Comparison of ENCODE assay signal across 9 mouse cellular contexts in genomic region chr9:58442105-58443010, GRCm38 (mm10). TPM values are rescaled to one million over a fixed set of nuclear protein-coding genes. Genes with fewer than 3 reads are reported as not detected.
A peak's percentile ranks its signal among the peaks of the same experiment; 100 is the strongest.
DNase-seq lines count a peak whose midpoint lies in the region; ATAC-seq and TF ChIP-seq lines count a peak whose summit lies in the region.
"Had no signal": no experiment of that assay in that cellular context is flagged by ENCODE, and none has a peak within 500 bp of the region (broad histone marks: within the 10 kb centered on the region; RNA-seq: fewer than 3 reads in every experiment).

No protein-coding gene starts in this region.

- peak; percentile 74 for ATAC-seq in frontal cortex, adult (ENCODE audit: low TSS enrichment)
- no peak for ATAC-seq in midbrain, embryonic 11.5 days (ENCODE audit: low FRiP score)
- peak; percentile 72; the same call in 1 of the 2 replicates for ATAC-seq in intestine, embryonic 15.5 days
- peak; percentile 40; the same call in 1 of the 2 replicates for ATAC-seq in stomach, postnatal 0 days (ENCODE audit: low FRiP score, low TSS enrichment)

- H3K4me1 ChIP-seq in midbrain, embryonic 10.5 days: peaks cover 43% of the 10 kb centered on the region
- no peaks in the 10 kb centered on the region; the same call in 1 of the 2 replicates for H3K4me1 ChIP-seq in midbrain, embryonic 11.5 days (ENCODE audit: control insufficient read depth, insufficient read depth, low read length)
- H3K4me1 ChIP-seq in intestine, embryonic 15.5 days (replicated peaks): 0 out of 2 replicates have a peak, but pooled peaks cover 7% of the 10 kb centered on the region
- peaks cover 7% of the 10 kb centered on the region; the same call in 1 of the 2 replicates for H3K4me1 ChIP-seq in stomach, postnatal 0 days (replicated peaks; ENCODE audit: control insufficient read depth, insufficient read depth)

- TF ChIP-seq CTCF in stomach, postnatal 0 days (IDR thresholded peaks at IDR 0.05; ENCODE audit: low read depth): no peak

- H3K9ac ChIP-seq in midbrain, embryonic 11.5 days (ENCODE audit: low read length): no peak overlapping the region
- no peak overlapping the region for H3K9ac ChIP-seq in intestine, embryonic 15.5 days
- no peak overlapping the region; the same call in 1 of the 2 replicates for H3K9ac ChIP-seq in stomach, postnatal 0 days (ENCODE audit: low read length)

- no peak for TF ChIP-seq EP300 in stomach, postnatal 0 days (optimal IDR thresholded peaks at IDR 0.05)

- no peaks in the 10 kb centered on the region for H3K9me3 ChIP-seq in midbrain, embryonic 10.5 days (replicated peaks)
- H3K9me3 ChIP-seq in midbrain, embryonic 11.5 days (ENCODE audit: control insufficient read depth, low read length): no peaks in the 10 kb centered on the region
- no peaks in the 10 kb centered on the region for H3K9me3 ChIP-seq in intestine, embryonic 15.5 days
- H3K9me3 ChIP-seq in stomach, postnatal 0 days (ENCODE audit: control insufficient read depth, low read length): no peaks in the 10 kb centered on the region

- DNase-seq in frontal cortex, postnatal 25 days (ENCODE audit: low spot score in 2 of 2): no peak
- DNase-seq in midbrain, embryonic 10.5 days (ENCODE audit: low spot score): no peak
- no peak for DNase-seq in midbrain, embryonic 11.5 days (ENCODE audit: low spot score, missing footprints)
- DNase-seq in stomach, postnatal 0 days (ENCODE audit: low spot score): no peak
- DNase-seq in adrenal gland, postnatal 4 days (ENCODE audit: low spot score in 2 of 2): no peak
- DNase-seq in urinary bladder, adult 2 months (ENCODE audit: low spot score): no peak

- no peaks in the 10 kb centered on the region for H3K27me3 ChIP-seq in midbrain, embryonic 10.5 days (ENCODE audit: low read depth, poor library complexity, severe bottlenecking)
- no peaks in the 10 kb centered on the region for H3K27me3 ChIP-seq in midbrain, embryonic 11.5 days (ENCODE audit: control insufficient read depth, insufficient read depth, low read length)
- no peaks in the 10 kb centered on the region for H3K27me3 ChIP-seq in intestine, embryonic 15.5 days (replicated peaks)
- no peaks in the 10 kb centered on the region for H3K27me3 ChIP-seq in stomach, postnatal 0 days (ENCODE audit: control insufficient read depth, insufficient read depth, low read length)

- WGBS in midbrain, embryonic 10.5 days: 63% methylated on average over 7 of the region's 7 CpGs
- WGBS in midbrain, embryonic 11.5 days: 65% methylated on average over 7 of the region's 7 CpGs
- 34% methylated on average over 7 of the region's 7 CpGs for WGBS in intestine, embryonic 15.5 days
- 36% methylated on average over 7 of the region's 7 CpGs for WGBS in stomach, postnatal 0 days

- no peak overlapping the region for H3K4me3 ChIP-seq in midbrain, embryonic 10.5 days
- no peak overlapping the region for H3K4me3 ChIP-seq in midbrain, embryonic 11.5 days (ENCODE audit: low read depth, low read length)
- H3K4me3 ChIP-seq in intestine, embryonic 15.5 days (replicated peaks): no peak overlapping the region
- H3K4me3 ChIP-seq in stomach, postnatal 0 days (ENCODE audit: low read depth, low read length): no peak overlapping the region

- peak overlapping the region; percentile 52; the same call in 1 of the 2 replicates for H3K27ac ChIP-seq in midbrain, embryonic 10.5 days (replicated peaks)
- no peak overlapping the region for H3K27ac ChIP-seq in midbrain, embryonic 11.5 days (ENCODE audit: low read depth, low read length)
- H3K27ac ChIP-seq in intestine, embryonic 15.5 days: no peak overlapping the region
- no peak overlapping the region for H3K27ac ChIP-seq in stomach, postnatal 0 days (replicated peaks)

- no peak overlapping the region for H3K4me2 ChIP-seq in midbrain, embryonic 11.5 days
- no peak overlapping the region for H3K4me2 ChIP-seq in intestine, embryonic 15.5 days (replicated peaks)
- no peak overlapping the region for H3K4me2 ChIP-seq in stomach, postnatal 0 days (replicated peaks; ENCODE audit: low read depth)

- H3K36me3 ChIP-seq in midbrain, embryonic 10.5 days: no peaks in the 10 kb centered on the region
- H3K36me3 ChIP-seq in midbrain, embryonic 11.5 days (ENCODE audit: control insufficient read depth, insufficient read depth, low read length): no peaks in the 10 kb centered on the region
- no peaks in the 10 kb centered on the region for H3K36me3 ChIP-seq in intestine, embryonic 15.5 days
- no peaks in the 10 kb centered on the region for H3K36me3 ChIP-seq in stomach, postnatal 0 days (ENCODE audit: control insufficient read depth, insufficient read depth, low read length)

RNA-seq across cellular contexts. Expression of gene Insyn1, which starts 46.0 kb away (rescaled TPM):
- 0.54 and 1.1 TPM in 2 replicates for polyA plus RNA-seq in midbrain, embryonic 10.5 days (2016; fragmentation: Nextera tagmentation; extraction: Ambion mirVana)
- polyA plus RNA-seq in midbrain, embryonic 11.5 days (2014; fragmentation: Nextera tagmentation; extraction: Ambion mirVana): 1.4 and 1.8 TPM in 2 replicates
- 0.67 and 0.96 TPM in 2 replicates for polyA plus RNA-seq in intestine, embryonic 15.5 days (2015; fragmentation: Nextera tagmentation; extraction: Ambion mirVana)
- polyA plus RNA-seq in stomach, postnatal 0 days (2015; fragmentation: Nextera tagmentation; extraction: Ambion mirVana): 0.58 and 0.94 TPM in 2 replicates
- 10 to 100 TPM; 13.1 to 14.5 TPM for total RNA-seq in adrenal gland, postnatal 4 days (2021)
- polyA plus RNA-seq in urinary bladder, adult 2 months (2012; rRNA removed): 4.1 and 4.8 TPM in 2 replicates
- polyA plus RNA-seq: liver, embryonic 16.5 days had no signal
